8 mouse cellular contexts compared by ENCODE assay signal in the genomic region with DNA sequence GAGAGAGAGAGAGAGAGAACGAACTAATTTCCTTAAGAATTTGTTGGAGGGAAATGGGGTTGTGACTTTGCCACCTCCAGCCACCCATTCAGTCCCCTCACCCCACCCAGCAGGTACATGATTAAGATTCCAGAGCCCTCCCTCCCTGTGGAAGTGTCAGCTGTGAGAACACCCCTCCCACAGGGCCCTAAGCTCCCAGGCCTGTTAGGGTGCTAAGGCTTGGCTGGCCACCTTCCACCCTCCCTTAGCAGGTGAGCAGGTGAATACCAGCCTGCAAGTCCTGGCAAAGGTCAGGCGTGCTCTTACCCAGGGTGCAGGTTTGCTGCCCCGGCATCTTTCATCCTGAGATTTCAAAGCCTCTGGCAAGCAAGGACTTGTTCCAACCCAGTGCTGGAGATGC. TPM values are rescaled to one million over a fixed set of nuclear protein-coding genes. Genes with fewer than 3 reads are reported as not detected.
DNase-seq lines count a peak whose midpoint lies in the region; ATAC-seq and TF ChIP-seq lines count a peak whose summit lies in the region.

No protein-coding gene starts in this region.

- peak overlapping the region in 1 of 2 experiments; percentile 96; a peak in 1 of 4 replicates for H3K27ac ChIP-seq in heart, embryonic 14.5 days (replicated peaks in 1 of 2; ENCODE audit: control insufficient read depth in 1 of 2, insufficient read depth in 1 of 2, low read depth in 2 of 2, low read length in 2 of 2)
- no peak overlapping the region for H3K27ac ChIP-seq in forebrain, embryonic 16.5 days (ENCODE audit: low read length)
- no peak overlapping the region for H3K27ac ChIP-seq in limb, embryonic 11.5 days (replicated peaks; ENCODE audit: low read depth, low read length)

- peaks cover 67% of the 10 kb centered on the region for H3K79me2 ChIP-seq in myocyte (ENCODE audit: control insufficient read depth, insufficient read depth)

- H3K4me1 ChIP-seq in heart, embryonic 14.5 days (ENCODE audit: control insufficient read depth in 2 of 2, insufficient read depth in 2 of 2, low read length in 2 of 2): peaks cover 57 to 76% of the 10 kb centered on the region in 2 experiments
- H3K4me1 ChIP-seq in forebrain, embryonic 16.5 days (replicated peaks; ENCODE audit: control insufficient read depth, insufficient read depth, low read length): peaks cover 57% of the 10 kb centered on the region
- H3K4me1 ChIP-seq in limb, embryonic 11.5 days (ENCODE audit: control insufficient read depth, insufficient read depth, low read length): peaks cover 47% of the 10 kb centered on the region

- peak overlapping the region; percentile 81 to 85 for H3K4me3 ChIP-seq in heart, embryonic 14.5 days (ENCODE audit: control insufficient read depth in 1 of 2, insufficient read depth in 1 of 2, low read depth in 1 of 2, low read length in 2 of 2)
- peak overlapping the region; percentile 4; the same call in 1 of the 2 replicates for H3K4me3 ChIP-seq in forebrain, embryonic 16.5 days (replicated peaks; ENCODE audit: low read length)
- no peak overlapping the region for H3K4me3 ChIP-seq in limb, embryonic 11.5 days (ENCODE audit: low read depth, low read length)
- H3K4me3 ChIP-seq in myocyte: peak overlapping the region; percentile 96

- peaks cover 12% of the 10 kb centered on the region; the same call in 1 of the 2 replicates for H3K36me3 ChIP-seq in heart, embryonic 14.5 days (ENCODE audit: control insufficient read depth, insufficient read depth, low read length)
- no peaks in the 10 kb centered on the region for H3K36me3 ChIP-seq in forebrain, embryonic 16.5 days (ENCODE audit: control insufficient read depth, insufficient read depth)
- H3K36me3 ChIP-seq in limb, embryonic 11.5 days (ENCODE audit: control insufficient read depth, insufficient read depth, low read length): no peaks in the 10 kb centered on the region
- no peaks in the 10 kb centered on the region for H3K36me3 ChIP-seq in myocyte (ENCODE audit: control insufficient read depth, insufficient read depth)

- WGBS in heart, embryonic 14.5 days: 62% methylated on average over 3 of the region's 3 CpGs
- 69% methylated on average over 3 of the region's 3 CpGs for WGBS in forebrain, embryonic 16.5 days
- 53% methylated on average over 3 of the region's 3 CpGs for WGBS in limb, embryonic 11.5 days

- H3K27me3 ChIP-seq in heart, embryonic 14.5 days (ENCODE audit: control insufficient read depth, insufficient read depth, low read length): no peaks in the 10 kb centered on the region
- no peaks in the 10 kb centered on the region for H3K27me3 ChIP-seq in forebrain, embryonic 16.5 days (replicated peaks; ENCODE audit: control insufficient read depth, insufficient read depth, low read length)
- no peaks in the 10 kb centered on the region for H3K27me3 ChIP-seq in limb, embryonic 11.5 days (ENCODE audit: control insufficient read depth, insufficient read depth, low read length)
- H3K27me3 ChIP-seq in myocyte (ENCODE audit: control insufficient read depth, insufficient read depth, insufficient read length): no peaks in the 10 kb centered on the region

- H3K9ac ChIP-seq in heart, embryonic 14.5 days (ENCODE audit: low read length): peak overlapping the region; percentile 98
- H3K9ac ChIP-seq in forebrain, embryonic 16.5 days (replicated peaks; ENCODE audit: low read depth, low read length): peak overlapping the region; percentile 30
- 0 out of 2 replicates have a peak overlapping the region, but pooled peaks have one; percentile 22 for H3K9ac ChIP-seq in limb, embryonic 11.5 days (ENCODE audit: low read length)

- no peaks in the 10 kb centered on the region for H3K9me3 ChIP-seq in heart, embryonic 14.5 days (ENCODE audit: control insufficient read depth, low read length)
- H3K9me3 ChIP-seq in forebrain, embryonic 16.5 days (ENCODE audit: control insufficient read depth, low read length): no peaks in the 10 kb centered on the region
- no peaks in the 10 kb centered on the region for H3K9me3 ChIP-seq in limb, embryonic 11.5 days (ENCODE audit: control insufficient read depth, low read length)

- no peak for TF ChIP-seq POLR2A in myocyte (IDR thresholded peaks at IDR 0.05; ENCODE audit: insufficient read length, low read depth)

- ATAC-seq in heart, embryonic 14.5 days (ENCODE audit: insufficient number of reproducible peaks, insufficient read depth, low FRiP score, low read depth): no peak
- ATAC-seq in forebrain, embryonic 16.5 days: no peak
- no peak for ATAC-seq in limb, embryonic 11.5 days (ENCODE audit: insufficient number of reproducible peaks, low FRiP score, low TSS enrichment, low read depth)

- H3K4me2 ChIP-seq in heart, embryonic 14.5 days (ENCODE audit: low read length): peak overlapping the region; percentile 88
- peak overlapping the region; percentile 84 for H3K4me2 ChIP-seq in forebrain, embryonic 16.5 days (ENCODE audit: low read length)
- peak overlapping the region; percentile 93 for H3K4me2 ChIP-seq in limb, embryonic 11.5 days (ENCODE audit: low read depth, severe bottlenecking)
- H3K4me2 ChIP-seq in myocyte (ENCODE audit: low read depth): peak overlapping the region; percentile 92

- H3ac ChIP-seq in myocyte (ENCODE audit: control insufficient read depth, insufficient read length): peak overlapping the region; percentile 95

- no peak for DNase-seq in heart, adult 18-20 months
- DNase-seq in limb, embryonic 11.5 days (ENCODE audit: low spot score): no peak
- DNase-seq in cerebellum, adult 9-10 months: no peak
- no peak for DNase-seq in adipocyte (ENCODE audit: low spot score)
- no peak for DNase-seq in gastrocnemius, postnatal 10 days

TF ChIP-seq in myocyte, 11 proteins besides CTCF, POLR2A, EP300 and RAD21:
- TF ChIP-seq USF1 (IDR thresholded peaks at IDR 0.05; ENCODE audit: low read depth) (no peak), TCF12 (IDR thresholded peaks at IDR 0.05; ENCODE audit: insufficient read depth, poor library complexity, severe bottlenecking) (no peak), MYOD1 (IDR thresholded peaks at IDR 0.05; ENCODE audit: control insufficient read depth in 1 of 3, insufficient read length in 2 of 3, low read depth in 2 of 3) (no peak), POLR2AphosphoS2 (IDR thresholded peaks at IDR 0.05; ENCODE audit: insufficient read length, low read depth) (no peak), SRF (IDR thresholded peaks at IDR 0.05; ENCODE audit: control insufficient read depth, insufficient read length, low read depth) (no peak), CEBPB (IDR thresholded peaks at IDR 0.05; ENCODE audit: insufficient read depth, poor library complexity, severe bottlenecking) (no peak), MAX (IDR thresholded peaks at IDR 0.05; ENCODE audit: low read depth) (no peak), E2F4 (IDR thresholded peaks at IDR 0.05; ENCODE audit: insufficient read depth) (no peak), REST (IDR thresholded peaks at IDR 0.05; ENCODE audit: insufficient read depth, insufficient read length) (no peak), TCF3 (IDR thresholded peaks at IDR 0.05; ENCODE audit: insufficient read length, low read depth) (no peak), MYOG (IDR thresholded peaks at IDR 0.05; ENCODE audit: control insufficient read depth in 1 of 3, insufficient read depth in 1 of 3, insufficient read length in 2 of 3, low read depth in 2 of 3) (no peak)

RNA-seq across cellular contexts. Expression of gene Fam129b, which starts 2.5 kb away (rescaled TPM):
- 18.1 and 25.1 TPM in 2 replicates for polyA plus RNA-seq in heart, embryonic 14.5 days (2014; fragmentation: Nextera tagmentation; extraction: Ambion mirVana)
- 10 to 100 TPM; 20.4 to 25.0 TPM for total RNA-seq in heart, adult 18-20 months (2021)
- 36.4 and 41.1 TPM in 2 replicates for polyA plus RNA-seq in forebrain, embryonic 16.5 days (2015; fragmentation: Nextera tagmentation; extraction: Ambion mirVana)
- 18.6 and 23.2 TPM in 2 replicates for polyA plus RNA-seq in limb, embryonic 11.5 days (2014; fragmentation: Nextera tagmentation; extraction: Ambion mirVana)
- polyA plus RNA-seq in myocyte (2012; fragmentation: generic; extraction: Trizol): 204 TPM
- 10 to 100 TPM; 16.5 to 22.5 TPM for total RNA-seq in gastrocnemius, postnatal 10 days (2021)

RNA-seq across cellular contexts. Expression of gene Stxbp1, which starts 31.4 kb away (rescaled TPM):
- polyA plus RNA-seq in heart, embryonic 14.5 days (2014; fragmentation: Nextera tagmentation; extraction: Ambion mirVana): 28.7 and 29.7 TPM in 2 replicates
- 10 to 100 TPM; 12.2 to 13.0 TPM for total RNA-seq in heart, adult 18-20 months (2021)
- 227 and 251 TPM in 2 replicates for polyA plus RNA-seq in forebrain, embryonic 16.5 days (2015; fragmentation: Nextera tagmentation; extraction: Ambion mirVana)
- polyA plus RNA-seq in limb, embryonic 11.5 days (2014; fragmentation: Nextera tagmentation; extraction: Ambion mirVana): 15.2 and 17.7 TPM in 2 replicates
- 32.2 TPM for polyA plus RNA-seq in myocyte (2012; fragmentation: generic; extraction: Trizol)
- 10 to 100 TPM; 10.5 to 18.5 TPM for total RNA-seq in gastrocnemius, postnatal 10 days (2021)

Comparison
In these comparisons a context has a peak if more than half of its experiments do, and no peak if none do; other contexts are left out.
1. H3K9ac ChIP-seq: peak in every context shown above with its lines; median percentile 98 in heart, embryonic 14.5 days; 30 in forebrain, embryonic 16.5 days; 22 in limb, embryonic 11.5 days.